Mouse (Mus musculus): Measurements from ENCODE around the gene Tcap. TPM values are rescaled to one million over a fixed set of nuclear protein-coding genes. Genes with fewer than 3 reads are reported as not detected.
"Not testable (repeated sequence)": the region's sequence is repeated elsewhere in the genome, so short reads cannot be mapped to it uniquely, and the experiment has no call there.

Tcap gene
- polyA plus RNA-seq, 2 experiments from 2014 or later: not detected

DNA sequence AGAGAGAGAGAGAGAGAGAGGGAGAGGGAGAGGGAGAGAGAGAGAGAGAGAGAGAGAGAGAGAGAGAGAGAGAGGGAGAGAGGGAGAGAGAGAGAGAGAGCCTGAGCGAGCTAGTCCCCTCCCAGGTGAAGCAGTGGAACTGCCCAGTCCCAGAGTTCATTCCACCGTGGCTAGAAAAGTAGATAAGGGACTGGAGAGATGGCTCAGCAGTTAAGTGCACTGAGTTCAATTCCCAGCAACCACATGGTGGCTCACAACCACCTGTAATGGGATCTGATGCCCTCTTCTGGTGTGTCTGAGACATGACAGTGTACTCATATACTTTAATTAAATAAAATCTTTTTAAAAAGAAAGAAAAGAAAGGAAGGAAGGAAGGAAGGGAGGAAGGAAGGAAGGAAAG, 1.2 kb upstream of the Tcap start:
- not testable (repeated sequence) for ATAC-seq

DNA sequence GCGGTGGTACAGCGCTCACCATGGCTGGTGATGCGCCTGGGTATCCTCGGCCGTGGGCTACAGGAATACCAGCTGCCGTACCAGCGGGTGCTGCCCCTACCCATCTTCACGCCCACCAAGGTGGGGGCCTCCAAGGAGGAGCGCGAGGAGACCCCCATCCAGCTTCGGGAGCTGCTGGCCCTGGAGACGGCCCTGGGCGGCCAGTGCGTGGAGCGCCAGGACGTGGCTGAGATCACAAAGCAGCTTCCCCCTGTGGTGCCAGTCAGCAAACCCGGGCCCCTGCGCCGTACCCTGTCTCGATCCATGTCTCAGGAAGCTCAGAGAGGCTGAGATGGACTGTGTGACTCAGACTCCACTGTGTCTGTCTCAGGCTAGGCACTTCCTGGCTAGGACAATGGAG, 605 bp downstream of the Tcap start:
- no peak for ATAC-seq

DNA sequence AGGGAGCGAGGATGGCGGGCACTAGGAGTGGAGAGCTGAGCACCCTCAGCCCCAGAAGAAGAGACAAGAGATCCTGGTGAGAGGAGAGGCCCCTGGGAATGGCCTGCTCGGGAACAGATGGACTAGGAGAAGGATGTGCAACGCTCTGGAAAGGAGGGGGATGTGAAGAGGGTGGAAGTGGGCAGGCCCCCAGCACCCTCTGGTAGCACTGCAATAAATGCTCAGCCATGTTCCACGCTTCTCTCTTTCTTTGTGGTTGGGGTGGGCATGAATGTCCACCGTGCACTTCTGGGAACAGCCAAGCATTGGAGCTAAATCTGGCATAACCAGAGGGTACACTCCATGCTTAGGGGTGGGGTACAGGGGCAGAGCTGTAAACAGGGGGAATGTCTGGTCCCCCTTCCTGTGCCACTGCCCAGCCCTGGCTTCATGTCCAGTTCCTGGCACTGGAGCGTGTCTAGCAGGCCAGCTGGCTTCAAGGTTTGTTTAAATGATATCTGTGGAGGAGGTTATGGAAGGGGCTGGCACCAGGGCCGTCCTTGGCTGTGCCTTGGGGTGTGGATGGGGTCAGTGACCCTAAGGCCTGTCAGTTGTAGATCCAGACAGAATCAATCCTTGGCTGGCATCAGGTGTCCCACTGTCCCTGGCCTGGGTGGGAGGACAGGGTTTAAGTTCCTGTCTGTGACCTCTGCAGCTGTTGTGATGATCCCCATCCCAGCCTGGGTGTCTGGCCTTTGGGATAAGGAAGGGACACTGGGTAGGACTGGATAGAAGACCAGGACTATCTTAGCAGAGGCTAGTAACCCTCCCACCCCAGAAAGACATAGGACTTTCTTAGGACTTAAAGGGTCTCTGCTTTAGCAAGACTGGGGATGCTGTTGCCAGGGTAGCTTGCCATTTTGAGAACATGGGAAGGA, 1.4 kb downstream of the Tcap start:
- no peak for ATAC-seq

DNA sequence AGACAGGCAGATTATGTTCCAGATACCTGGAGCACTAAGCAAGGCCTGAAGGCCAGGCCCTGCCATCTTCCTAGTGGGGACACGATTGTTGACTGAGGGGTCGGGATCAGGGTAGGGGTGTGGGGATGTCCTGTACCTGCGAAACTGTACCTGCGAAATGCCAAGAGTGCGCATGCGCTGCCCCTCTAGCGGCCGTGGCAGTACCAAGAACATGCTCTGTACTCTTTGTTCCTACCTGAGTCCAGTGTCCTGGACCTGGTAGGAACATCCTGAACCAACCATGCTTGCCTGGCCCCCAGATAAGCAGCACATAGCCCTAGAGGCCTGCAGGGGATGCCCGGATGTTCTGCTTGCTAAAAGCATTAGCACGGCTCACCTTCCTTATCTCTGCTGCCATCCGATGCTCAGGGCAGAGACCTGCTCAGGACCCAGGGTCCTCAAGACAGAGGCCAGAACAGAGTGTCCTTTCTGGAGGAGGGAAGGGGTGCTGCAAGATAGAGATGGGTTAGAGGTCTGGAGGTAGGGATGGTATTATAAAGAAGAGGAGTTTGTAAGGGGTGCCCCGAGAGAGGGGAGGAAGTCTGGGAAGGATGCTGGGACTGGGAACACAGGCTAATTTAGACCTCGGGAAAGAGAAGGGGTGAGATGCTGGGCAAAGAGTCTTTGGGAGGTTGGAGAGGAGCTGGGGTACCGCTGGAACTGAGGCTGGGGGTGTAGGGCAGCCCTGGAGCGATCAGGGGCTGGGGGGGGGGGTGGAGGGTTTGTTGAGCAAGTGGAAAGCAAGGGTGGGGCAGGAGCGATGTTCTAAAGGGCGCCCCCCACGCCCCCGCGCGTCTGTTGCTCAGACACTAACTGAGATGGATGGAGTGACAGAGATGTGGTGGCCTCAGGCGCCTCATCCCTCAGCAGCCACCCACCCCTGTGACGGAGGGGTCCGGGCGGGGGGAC, 2.3 kb downstream of the Tcap start, which contains the start of gene Pnmt:
Gene Pnmt (plus strand): TSS at position 813 of the 948 bp plus-strand sequence.
- no peak for ATAC-seq

DNA sequence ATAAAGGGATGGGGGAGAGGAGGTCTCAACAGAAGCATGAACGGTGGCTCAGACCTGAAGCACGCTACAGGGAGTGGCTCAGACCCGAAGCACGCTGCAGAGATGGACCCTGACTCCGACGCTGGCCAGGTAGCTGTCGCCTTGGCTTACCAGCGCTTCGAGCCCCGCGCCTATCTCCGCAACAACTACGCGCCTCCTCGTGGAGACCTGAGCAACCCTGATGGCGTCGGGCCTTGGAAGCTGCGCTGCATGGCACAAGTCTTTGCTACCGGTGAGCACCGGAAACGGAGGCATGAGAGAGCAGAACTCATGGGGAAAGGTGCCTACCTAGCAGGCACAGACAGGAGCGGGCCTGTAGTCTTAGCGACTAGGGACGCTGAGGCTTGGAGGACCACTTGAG, 3.0 kb downstream of the Tcap start:
- no peak for ATAC-seq

DNA sequence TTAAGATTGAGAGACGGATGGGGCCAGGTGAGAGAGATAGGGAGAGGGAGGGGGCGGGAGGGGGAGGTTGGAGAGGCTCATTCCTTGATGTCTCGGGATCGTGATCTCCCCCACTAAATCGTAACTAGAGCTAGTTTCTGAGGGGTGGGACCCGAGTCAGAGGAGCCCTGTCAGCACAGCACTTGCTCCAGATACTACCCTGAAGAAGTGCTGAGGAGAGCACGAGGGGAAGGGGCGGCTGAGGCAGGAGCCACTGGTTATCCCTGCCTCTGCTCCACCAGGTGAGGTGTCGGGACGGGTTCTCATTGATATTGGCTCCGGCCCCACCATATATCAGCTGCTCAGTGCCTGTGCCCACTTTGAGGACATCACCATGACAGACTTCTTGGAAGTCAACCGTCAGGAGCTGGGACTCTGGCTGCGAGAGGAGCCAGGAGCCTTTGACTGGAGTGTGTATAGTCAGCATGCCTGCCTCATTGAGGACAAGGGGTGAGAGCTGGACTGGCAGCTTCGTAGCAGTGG, 3.5 kb downstream of the Tcap start:
- no peak for ATAC-seq

DNA sequence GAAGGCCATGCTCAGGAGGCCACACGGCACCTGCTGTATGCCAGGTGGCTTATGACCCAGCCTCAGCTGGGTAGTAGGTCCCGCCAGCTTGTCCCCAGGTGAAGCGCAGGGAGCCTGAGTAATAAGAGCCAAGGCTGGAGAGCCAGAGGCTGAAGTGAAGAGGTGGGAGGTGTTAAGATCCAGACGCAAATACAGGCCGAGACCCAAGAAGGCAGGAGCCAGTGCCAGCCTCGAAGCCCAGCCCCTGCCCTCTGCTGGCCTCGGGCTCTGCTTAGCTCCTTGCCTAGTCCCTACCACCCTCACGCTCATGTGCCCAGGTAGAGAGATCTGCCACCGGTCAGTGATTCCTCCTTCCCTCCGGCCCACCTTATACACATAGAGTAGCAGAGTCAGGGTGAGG, 4.7 kb downstream of the Tcap start:
- no peak for ATAC-seq

DNA sequence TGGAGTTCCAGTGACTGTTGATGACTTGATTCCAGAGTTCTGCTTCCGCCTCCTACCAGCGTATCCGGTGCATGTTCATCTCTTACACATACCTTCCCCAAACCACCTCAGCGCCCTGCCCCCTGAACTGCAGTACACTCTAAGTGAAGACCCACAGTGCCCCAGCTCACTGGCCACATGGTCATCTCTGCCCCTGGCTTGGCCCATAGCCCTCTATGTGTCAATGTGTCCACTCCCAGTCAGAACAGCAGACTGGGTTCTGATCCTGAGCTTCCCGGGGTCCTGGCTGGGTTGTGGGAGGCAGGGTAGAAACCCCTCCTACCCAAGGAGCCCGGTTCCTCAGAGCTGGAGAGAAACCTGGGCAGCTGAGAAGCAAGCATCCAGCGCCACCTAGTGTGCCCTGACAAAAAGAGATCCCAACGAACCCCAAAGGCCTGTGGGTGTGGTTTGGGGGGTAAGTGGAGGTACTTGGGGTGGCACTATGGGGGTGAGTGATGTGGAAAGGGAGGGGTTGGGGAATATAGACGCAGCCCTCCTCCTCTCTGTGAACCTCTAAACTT, 5.7 kb downstream of the Tcap start:
- ATAC-seq: no peak

DNA sequence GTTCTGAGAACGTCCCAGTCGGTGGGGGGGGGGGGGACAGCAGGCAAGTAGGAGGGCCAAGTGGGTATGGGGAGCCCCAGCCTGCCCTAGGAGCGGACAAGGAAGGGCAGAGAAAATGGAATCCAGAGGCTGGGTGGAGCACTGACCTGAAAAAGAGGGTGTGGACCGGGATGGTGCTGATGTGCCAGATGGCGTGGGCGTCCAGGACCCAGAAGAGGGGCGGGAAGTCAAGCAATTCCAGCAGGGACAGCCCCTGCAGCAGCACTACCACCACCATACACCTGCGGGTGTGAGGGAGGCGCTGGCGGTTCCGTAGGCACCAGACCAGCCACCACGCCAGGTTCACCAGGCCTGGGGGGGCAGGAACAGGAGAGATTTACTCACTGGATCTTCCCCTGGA, 6.5 kb downstream of the Tcap start:
- ATAC-seq: no peak

DNA sequence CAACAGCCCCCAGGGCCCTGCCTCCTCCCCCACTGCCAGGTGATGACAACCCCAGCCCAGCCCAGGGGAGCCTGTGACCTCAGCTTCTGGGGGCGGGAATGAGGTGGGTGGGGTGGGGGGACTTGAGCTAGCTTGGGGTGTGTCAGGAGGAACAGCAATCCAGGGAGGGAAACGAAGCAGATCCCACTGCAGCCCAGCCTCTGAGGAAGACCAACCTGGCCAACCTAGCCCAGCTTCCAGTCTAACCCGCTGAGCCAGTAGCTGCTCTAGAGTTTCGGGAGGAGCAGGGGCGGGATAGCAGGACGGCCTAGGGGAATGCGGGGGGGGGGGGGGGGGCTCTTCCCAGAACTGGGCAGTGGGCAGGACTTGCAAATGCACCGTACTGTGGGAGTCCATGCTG, 8.4 kb downstream of the Tcap start:
- ATAC-seq: no peak

DNA sequence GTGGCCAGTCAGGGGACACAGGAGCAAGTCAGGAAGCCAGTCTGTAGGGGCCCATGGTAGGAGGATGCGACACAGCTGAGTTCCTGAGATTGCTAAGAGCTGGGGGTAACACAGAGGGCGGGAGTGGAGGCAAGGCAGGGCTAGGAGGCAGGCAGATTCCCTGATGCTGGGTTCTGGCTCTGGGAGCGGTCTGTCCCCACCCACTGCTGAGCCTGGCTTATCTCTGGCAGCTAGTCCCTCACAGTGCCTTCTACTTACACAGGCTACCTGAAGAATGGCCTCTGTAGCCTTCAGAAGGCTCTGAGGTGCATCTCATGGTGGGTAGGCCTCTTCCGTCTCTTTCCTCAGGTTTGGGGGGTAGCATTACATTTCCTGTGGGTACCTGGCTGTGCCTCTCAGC, 9.0 kb downstream of the Tcap start:
- no peak for ATAC-seq

DNA sequence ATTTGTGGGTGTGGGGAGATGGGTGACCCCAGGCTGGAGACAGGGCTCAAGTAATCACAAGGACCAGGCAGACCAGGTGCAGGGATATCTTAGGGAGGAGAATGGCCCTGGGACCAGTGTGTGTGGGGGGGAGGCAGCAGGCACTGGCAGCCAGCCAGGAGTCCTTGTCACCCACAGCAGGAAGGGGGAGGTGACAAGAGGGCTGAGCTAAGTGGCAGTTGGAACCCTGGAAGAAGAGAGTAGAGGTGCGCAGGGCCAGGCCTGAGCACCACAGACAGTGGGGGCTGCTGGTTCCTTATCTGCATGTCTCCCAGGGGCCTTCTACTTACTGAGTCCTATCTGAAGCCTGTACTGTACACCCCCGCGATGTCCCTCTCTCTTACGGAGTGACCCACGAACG, 9.7 kb downstream of the Tcap start:
- ATAC-seq: peak; percentile 39

DNA sequence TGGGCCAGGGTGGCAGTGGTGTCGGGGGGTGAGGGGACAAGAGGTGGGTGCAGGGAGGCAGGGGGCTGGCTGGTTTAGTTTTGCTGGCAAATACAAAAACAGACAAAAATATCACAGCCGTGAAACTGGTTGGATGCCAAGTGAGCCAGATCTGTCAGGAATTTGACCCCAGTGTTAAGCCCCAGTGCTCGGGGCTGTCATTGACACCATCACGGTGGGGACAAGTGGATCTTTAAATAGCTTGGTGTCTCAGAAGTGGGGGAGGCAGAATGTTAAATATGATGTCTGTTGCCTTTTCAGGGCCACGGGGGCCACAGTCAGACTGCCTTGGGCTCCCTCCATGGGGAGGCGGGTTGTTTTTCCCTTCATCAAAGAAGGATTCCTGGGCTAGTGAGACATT, 10.7 kb downstream of the Tcap start:
- no peak for ATAC-seq

DNA sequence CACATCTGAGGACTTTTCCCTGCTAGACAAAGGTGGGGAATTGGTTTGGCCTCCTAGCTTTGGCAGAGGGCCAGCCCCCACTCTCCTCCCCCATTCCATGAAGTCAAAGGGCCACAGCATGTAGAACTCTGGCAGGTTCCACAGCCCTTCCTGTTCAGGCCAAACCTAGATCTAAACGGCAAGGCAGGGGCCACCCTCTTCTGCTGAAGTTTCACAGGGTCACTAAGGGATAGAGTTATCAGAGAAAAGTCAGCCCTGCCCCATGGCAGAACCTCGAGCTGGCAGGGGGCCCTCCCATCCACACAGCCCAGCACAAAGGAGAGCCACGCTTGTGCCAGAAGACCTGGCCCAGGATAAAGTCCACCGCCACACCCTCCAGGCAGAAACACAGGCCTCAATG, 11.4 kb downstream of the Tcap start:
- ATAC-seq: no peak

DNA sequence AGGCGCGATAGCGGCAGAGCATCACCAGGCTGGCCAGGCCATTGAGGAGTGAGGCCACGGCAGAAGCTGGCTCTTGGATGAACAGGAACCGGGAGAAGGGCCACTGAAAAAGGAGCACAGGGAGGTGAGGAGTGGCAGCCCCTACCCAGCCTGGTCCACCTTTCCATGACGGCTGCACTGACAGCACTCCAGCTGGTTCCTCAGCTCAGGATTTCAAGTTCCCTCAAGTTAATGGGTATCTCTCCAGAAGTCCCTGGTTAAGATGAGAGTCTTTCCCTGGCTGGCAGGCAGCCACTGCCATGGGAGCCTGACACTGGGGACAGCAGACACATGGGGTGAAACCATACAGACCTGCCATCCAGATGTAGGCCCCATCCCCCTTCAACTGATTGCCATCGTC, 14.3 kb downstream of the Tcap start:
- ATAC-seq: no peak

DNA sequence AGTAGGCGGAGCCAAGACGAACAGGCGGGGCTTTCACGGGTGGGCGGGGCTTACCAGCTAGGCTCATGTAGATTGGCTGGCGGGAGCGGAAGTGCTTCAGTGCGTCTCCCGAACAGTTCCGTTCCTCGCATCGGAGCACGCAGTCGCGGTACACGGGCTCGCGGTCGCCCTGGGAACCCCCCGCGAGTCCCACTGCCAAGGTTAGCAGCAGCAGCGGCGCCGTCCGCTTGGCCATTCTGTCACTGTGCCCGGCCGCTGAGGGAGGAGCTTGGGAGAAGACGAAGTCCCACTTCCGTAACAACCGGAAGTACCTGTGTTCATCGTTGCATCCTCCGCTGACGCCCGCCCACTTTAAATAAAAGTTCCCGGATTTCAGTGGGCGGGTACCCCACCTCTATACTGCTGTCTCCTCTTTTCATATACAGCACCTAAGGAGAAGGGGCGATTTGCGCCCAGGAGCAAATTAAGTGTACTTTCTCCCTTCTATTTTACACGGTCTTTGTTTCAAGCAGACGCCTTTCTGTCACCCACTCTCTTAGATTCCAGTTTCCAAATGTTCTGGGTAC, 16.6 kb downstream of the Tcap start, which contains the start of gene Pgap3:
Gene Pgap3 (minus strand): TSS at position 330 of the 566 bp plus-strand sequence.
- ATAC-seq: peak; percentile 95

DNA sequence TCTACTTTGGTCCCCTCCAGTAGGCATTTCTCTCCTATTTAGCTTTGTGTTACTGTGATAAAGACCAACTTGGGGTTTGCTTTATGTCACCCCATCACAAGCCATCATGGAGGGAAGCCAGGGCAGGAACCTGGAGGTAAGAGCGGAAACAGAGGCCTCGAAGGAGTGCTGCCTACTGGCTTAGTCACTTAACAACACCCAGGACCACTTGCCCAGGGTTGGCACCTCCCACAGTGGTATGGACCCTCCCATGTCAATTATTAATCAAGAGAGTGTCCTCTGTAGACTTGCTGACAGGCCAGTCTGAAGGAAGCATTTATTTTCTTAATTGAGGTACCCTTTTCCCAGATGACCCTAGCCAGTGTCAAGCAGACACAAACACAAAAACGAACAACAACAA, 17.2 kb downstream of the Tcap start:
- no peak for ATAC-seq

DNA sequence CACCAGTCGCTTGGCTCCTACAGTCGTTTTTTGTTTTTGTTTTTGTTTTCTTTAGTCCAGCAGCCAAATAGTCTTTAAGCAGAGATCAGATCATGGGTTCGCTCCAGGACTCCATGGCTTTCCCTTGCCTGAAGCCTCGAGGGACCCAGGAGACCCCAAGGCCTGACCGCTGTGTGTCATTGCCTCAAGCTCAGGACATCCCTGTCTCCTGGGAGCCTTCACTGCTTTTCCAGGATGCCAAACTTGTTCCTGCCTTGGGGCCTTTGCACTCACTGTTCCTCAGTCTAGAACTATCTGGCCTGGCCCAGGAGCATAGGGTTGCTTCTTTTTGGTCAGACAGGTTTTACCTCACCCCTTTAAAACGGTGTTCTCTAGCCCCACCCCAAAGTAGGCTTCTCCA, 23.0 kb downstream of the Tcap start:
- ATAC-seq: no peak

DNA sequence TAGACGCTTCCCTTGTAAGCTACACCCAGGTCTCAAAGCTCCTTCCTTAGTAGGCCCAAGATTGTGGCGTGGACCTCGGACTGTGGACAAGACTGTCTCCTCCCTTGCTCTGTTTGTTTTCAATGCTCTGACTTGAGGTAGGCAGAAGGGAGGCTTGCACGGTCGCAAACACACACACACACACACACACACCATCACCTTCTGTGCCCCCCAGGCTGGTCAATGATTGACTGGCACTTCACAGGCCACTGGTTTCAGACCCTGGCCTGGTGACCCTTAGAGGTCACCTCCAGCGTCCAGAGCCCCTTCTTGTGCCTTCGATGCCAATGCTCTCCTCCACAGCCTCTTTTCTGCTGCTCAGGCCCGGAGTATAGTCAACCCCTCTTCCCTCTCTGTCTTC, 25.3 kb downstream of the Tcap start:
- no peak for ATAC-seq

DNA sequence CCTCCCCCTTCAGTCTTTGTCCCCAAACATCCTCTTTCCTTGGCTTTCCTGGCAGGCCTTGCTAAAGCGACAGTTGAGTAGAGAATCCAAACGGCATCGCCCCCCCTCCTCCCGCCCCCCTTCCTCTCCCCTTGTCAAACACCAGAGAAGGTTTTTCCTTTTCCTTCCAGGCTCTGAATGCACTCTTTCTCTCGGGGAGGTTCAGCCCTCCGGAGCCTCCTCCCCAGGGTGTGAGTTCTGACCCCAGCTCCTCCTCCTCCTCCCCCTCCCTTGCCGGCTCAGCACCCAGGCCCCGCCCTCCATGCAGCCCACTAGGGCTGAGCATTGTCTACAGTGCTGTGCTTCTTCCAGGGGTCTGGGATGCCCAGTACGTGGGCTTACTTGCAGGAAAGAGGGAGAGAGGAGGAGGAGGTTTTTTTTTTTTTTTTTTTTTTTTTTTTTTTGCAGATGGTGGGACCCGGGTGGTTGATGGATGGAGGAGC, 25.8 kb downstream of the Tcap start:
- ATAC-seq: no peak

DNA sequence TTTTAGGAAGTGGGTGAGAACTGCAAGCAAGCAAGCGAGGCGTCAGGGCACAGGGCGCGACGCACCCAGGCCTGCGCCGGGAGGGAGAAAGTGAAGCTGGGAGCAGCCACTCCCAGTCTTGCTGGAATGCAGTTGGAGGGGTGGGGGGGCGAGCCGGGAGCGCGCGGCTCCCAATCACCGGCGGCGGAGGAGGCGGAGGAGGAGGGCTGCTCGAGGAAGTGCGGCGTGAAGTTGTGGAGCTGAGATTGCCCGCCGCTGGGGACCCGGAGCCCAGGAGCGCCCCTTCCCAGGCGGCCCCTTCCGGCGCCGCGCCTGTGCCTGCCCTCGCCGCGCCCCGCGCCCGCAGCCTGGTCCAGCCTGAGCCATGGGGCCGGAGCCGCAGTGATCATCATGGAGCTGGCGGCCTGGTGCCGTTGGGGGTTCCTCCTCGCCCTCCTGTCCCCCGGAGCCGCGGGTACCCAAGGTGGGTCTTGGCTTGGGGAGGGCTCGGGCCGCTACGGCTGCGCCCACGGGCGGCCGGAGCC, 28.7 kb downstream of the Tcap start, which contains the start of gene Erbb2:
Gene Erbb2 (plus strand): TSS at position 198 of the 524 bp plus-strand sequence.
- ATAC-seq: no peak

DNA sequence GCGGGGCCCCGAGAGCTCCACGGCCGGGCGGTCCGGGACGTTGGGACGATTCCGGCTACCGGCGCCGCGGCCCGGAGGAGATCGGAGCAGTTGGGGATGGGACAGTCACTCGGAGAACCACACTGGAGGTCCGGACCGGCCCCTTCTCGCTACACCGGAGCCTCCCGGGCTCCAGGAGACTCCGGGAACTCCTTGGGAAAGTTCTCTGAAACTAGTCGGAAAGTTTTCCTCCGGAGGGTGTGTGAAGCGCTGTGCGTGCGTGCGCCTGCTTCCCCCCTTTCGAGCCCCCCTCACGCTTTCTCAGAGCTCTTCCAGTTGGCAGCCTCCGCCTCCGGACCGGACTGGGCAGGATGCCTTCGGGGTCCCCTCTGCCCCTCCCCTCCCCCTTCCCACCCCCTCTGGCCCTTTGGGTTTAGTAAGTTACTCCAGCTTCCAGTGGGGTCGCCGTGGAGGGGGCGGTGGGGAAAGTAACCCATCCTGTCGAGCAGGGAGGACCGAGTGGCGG, 29.2 kb downstream of the Tcap start:
- ATAC-seq: no peak

Measured in CD4-positive, CD25-positive, alpha-beta regulatory T cell, adult 4 months (primary cell).